Mouse (Mus musculus): Measurements from ENCODE around the gene Sesn3.

GRCm38 (mm10) chr9:14235286-14235685 is 39.6 kb upstream of the Sesn3 start:
- TF ChIP-seq CTCF (IDR thresholded peaks at IDR 0.05; ENCODE audit: low read depth) (no peak), EP300 (IDR thresholded peaks at IDR 0.05; ENCODE audit: low read depth) (no peak)
